Mouse (Mus musculus): ENCODE data around the gene G6pc3. TPM values are rescaled to one million over a fixed set of nuclear protein-coding genes. Genes with fewer than 3 reads are reported as not detected.
"Not testable (repeated sequence)": the region's sequence is repeated elsewhere in the genome, so short reads cannot be mapped to it uniquely, and the experiment has no call there.

Gene G6pc3
- total RNA-seq, 1 experiment, result 14.2 TPM

DNA sequence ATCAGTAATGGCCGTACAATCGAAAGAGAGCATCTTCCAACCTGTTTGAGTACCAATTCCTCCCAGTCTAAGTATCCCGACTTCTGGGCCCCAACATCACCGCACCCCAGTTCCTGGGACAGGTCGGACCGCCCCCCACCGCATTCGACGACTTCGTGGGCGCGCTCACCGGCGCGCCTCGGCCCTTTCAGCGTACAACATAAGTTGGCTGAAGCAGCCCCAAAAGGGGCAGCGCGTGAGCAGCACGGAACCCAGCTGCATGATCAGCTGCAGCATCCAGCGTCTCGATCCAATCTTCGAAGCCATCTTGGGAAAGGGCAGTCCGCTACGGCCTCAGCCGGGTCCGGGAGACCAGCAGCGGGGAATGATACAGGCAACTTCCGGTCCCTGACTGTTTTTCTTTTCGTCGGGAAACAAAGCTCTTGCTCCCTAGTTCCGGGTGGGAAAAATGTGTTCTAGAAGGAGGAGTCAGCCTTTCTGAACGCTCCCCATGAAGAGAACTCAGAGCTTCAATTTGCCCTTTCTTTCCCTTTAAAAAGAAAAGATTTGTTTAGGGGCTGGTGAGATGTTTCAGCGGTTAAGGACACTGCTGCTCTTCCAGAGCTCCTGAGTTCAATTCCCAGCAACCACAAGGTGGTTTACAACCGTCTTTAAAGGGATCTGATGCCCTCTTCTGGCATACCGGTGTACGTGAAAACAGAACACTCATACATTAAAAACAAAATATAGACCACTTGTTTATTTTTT is 33.2 kb upstream of the G6pc3 start, which contains the start of gene Tmem101:
Gene Tmem101 (minus strand): TSS at position 366 of the 747 bp plus-strand sequence.
- H3K9me3 ChIP-seq (ENCODE audit: control insufficient read depth, insufficient read depth, low read depth, low read length), result no peaks in the 10 kb centered on the region
- H3K4me1 ChIP-seq (ENCODE audit: control insufficient read depth in 2 of 2, insufficient read depth in 2 of 2, low read length in 2 of 2, poor library complexity in 1 of 2), result no peaks in the 10 kb centered on the region; a peak in 1 of 4 replicates
- peak within 1 kb of the TSS; percentile 89 for H3K9ac ChIP-seq (ENCODE audit: insufficient read depth, low read depth, low read length, poor library complexity, severe bottlenecking)
- TF ChIP-seq MAFK (IDR thresholded peaks at IDR 0.05; ENCODE audit: insufficient read depth, low read depth, low read length) (no peak), ZC3H11A (IDR thresholded peaks at IDR 0.05; ENCODE audit: borderline replicate concordance, low read depth, low read length) (no peak), CHD2 (IDR thresholded peaks at IDR 0.05; ENCODE audit: low read depth, low read length) (peak; percentile 61; the same call in 1 of the 2 replicates), ZNF384 (IDR thresholded peaks at IDR 0.05; ENCODE audit: low read depth, low read length) (no peak), HCFC1 (IDR thresholded peaks at IDR 0.05; ENCODE audit: borderline replicate concordance, insufficient read depth, low read length) (peak; percentile 100)
- peaks cover 11% of the 10 kb centered on the region for H3K36me3 ChIP-seq (ENCODE audit: control insufficient read depth, insufficient read depth, low read length, poor library complexity, severe bottlenecking)
- DNase-seq (ENCODE audit: low read depth, low spot score), result peak; percentile 92
- H3K27ac ChIP-seq (ENCODE audit: insufficient read depth, low read depth, low read length, poor library complexity, severe bottlenecking), result no peak within 1 kb of the TSS
- H3K4me3 ChIP-seq (ENCODE audit: insufficient read depth in 1 of 2, low read depth in 1 of 2, low read length in 2 of 2, poor library complexity in 1 of 2, severe bottlenecking in 1 of 2), result peak within 1 kb of the TSS; percentile 71 to 87
- in situ Hi-C loops (cut with MboI; ENCODE audit: low sequenced_read_pairs in 2 of 2, unreplicated experiment in 2 of 2), result no loop called here

DNA sequence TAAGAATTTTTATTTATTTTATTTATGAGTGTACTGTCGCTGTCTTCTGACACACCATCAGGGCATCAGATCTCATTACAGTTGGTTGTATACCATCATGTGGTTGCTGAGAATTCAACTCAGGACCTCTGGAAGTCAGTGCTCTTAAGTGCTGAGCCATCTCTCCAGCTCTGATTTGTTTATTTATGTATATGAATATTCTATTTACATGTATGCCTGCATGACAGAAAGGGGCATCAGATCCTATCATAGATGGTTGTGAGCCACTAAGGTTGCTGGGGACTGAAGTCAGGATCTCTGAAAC is 32.7 kb upstream of the G6pc3 start:
- Histone ChIP-seq H3K27ac (ENCODE audit: insufficient read depth, low read depth, low read length, poor library complexity, severe bottlenecking) (no peak overlapping the region), H3K9ac (ENCODE audit: insufficient read depth, low read depth, low read length, poor library complexity, severe bottlenecking) (no peak overlapping the region), H3K9me3 (ENCODE audit: control insufficient read depth, insufficient read depth, low read depth, low read length) (no peaks in the 10 kb centered on the region), H3K4me1 (ENCODE audit: control insufficient read depth in 2 of 2, insufficient read depth in 2 of 2, low read length in 2 of 2, poor library complexity in 1 of 2) (no peaks in the 10 kb centered on the region; a peak in 1 of 4 replicates), H3K4me3 (ENCODE audit: insufficient read depth in 1 of 2, low read depth in 1 of 2, low read length in 2 of 2, poor library complexity in 1 of 2, severe bottlenecking in 1 of 2) (peak overlapping the region in 1 of 2 experiments; percentile 71; a peak in 1 of 4 replicates), H3K36me3 (ENCODE audit: control insufficient read depth, insufficient read depth, low read length, poor library complexity, severe bottlenecking) (peaks cover 12% of the 10 kb centered on the region)
- no peak for DNase-seq (ENCODE audit: low read depth, low spot score)
- TF ChIP-seq ZC3H11A (IDR thresholded peaks at IDR 0.05; ENCODE audit: borderline replicate concordance, low read depth, low read length), result no peak
- TF ChIP-seq HCFC1 (IDR thresholded peaks at IDR 0.05; ENCODE audit: borderline replicate concordance, insufficient read depth, low read length), result no peak
- TF ChIP-seq MAFK (IDR thresholded peaks at IDR 0.05; ENCODE audit: insufficient read depth, low read depth, low read length), result no peak
- TF ChIP-seq ZNF384 (IDR thresholded peaks at IDR 0.05; ENCODE audit: low read depth, low read length), result no peak
- no peak for TF ChIP-seq CHD2 (IDR thresholded peaks at IDR 0.05; ENCODE audit: low read depth, low read length)
- in situ Hi-C loops (cut with MboI; ENCODE audit: low sequenced_read_pairs in 2 of 2, unreplicated experiment in 2 of 2), result no loop called here

DNA sequence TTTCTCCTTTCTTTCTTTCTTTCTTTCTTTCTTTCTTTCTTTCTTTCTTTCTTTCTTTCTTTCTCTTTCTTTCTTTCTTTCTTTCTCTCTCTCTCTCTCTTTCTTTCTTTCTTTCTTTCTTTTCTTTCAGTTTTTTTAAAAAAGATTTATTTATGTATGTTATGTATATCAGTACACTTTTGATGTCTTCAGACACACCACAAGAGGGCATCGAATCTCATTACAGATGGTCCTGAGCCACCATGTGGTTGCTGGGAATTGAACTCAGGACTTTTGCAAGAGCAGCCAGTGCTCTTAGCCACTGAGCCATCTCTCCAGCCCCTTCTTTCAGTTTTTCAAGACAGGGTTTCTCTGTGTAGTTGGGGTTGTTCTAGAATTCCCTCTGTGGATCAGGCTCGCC is 31.4 kb upstream of the G6pc3 start:
- DNase-seq (ENCODE audit: low read depth, low spot score); H3K27ac ChIP-seq (ENCODE audit: insufficient read depth, low read depth, low read length, poor library complexity, severe bottlenecking); H3K9ac ChIP-seq (ENCODE audit: insufficient read depth, low read depth, low read length, poor library complexity, severe bottlenecking); H3K4me3 ChIP-seq (ENCODE audit: insufficient read depth in 1 of 2, low read depth in 1 of 2, low read length in 2 of 2, poor library complexity in 1 of 2, severe bottlenecking in 1 of 2); H3K9me3 ChIP-seq (ENCODE audit: control insufficient read depth, insufficient read depth, low read depth, low read length); H3K4me1 ChIP-seq (ENCODE audit: control insufficient read depth in 2 of 2, insufficient read depth in 2 of 2, low read length in 2 of 2, poor library complexity in 1 of 2); in situ Hi-C loops (cut with MboI; ENCODE audit: low sequenced_read_pairs in 2 of 2, unreplicated experiment in 2 of 2): not testable (repeated sequence)
- H3K36me3 ChIP-seq (ENCODE audit: control insufficient read depth, insufficient read depth, low read length, poor library complexity, severe bottlenecking), result peaks cover 14% of the 10 kb centered on the region

DNA sequence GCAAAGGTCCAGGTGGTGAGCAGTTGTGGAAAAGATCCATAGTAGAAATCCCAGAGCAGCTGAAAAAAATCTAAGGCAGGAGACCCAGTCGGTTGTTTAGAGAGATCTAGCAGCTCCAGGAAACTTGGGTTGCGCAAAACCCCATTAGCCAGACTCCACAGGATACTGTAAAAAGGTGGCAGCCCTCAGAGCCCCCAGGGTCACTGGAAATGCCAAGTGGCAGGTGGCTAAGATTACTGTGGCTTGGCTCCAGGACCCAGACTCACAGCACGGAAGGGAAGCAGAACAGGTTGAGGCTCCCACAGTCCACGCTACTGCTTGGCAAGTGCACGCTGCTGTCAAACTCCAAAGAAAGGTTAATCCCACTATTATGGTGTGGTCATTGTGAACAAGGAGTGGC is 29.6 kb upstream of the G6pc3 start:
- no peaks in the 10 kb centered on the region; a peak in 1 of 4 replicates for H3K4me1 ChIP-seq (ENCODE audit: control insufficient read depth in 2 of 2, insufficient read depth in 2 of 2, low read length in 2 of 2, poor library complexity in 1 of 2)
- TF ChIP-seq HCFC1 (IDR thresholded peaks at IDR 0.05; ENCODE audit: borderline replicate concordance, insufficient read depth, low read length) (no peak), ZC3H11A (IDR thresholded peaks at IDR 0.05; ENCODE audit: borderline replicate concordance, low read depth, low read length) (no peak), CHD2 (IDR thresholded peaks at IDR 0.05; ENCODE audit: low read depth, low read length) (no peak), MAFK (IDR thresholded peaks at IDR 0.05; ENCODE audit: insufficient read depth, low read depth, low read length) (no peak), ZNF384 (IDR thresholded peaks at IDR 0.05; ENCODE audit: low read depth, low read length) (no peak)
- DNase-seq (ENCODE audit: low read depth, low spot score), result no peak
- no peak overlapping the region for H3K27ac ChIP-seq (ENCODE audit: insufficient read depth, low read depth, low read length, poor library complexity, severe bottlenecking)
- H3K9ac ChIP-seq (ENCODE audit: insufficient read depth, low read depth, low read length, poor library complexity, severe bottlenecking), result no peak overlapping the region
- H3K4me3 ChIP-seq (ENCODE audit: insufficient read depth in 1 of 2, low read depth in 1 of 2, low read length in 2 of 2, poor library complexity in 1 of 2, severe bottlenecking in 1 of 2), result no peak overlapping the region
- H3K36me3 ChIP-seq (ENCODE audit: control insufficient read depth, insufficient read depth, low read length, poor library complexity, severe bottlenecking), result peaks cover 19% of the 10 kb centered on the region
- in situ Hi-C loops (cut with MboI; ENCODE audit: low sequenced_read_pairs in 2 of 2, unreplicated experiment in 2 of 2), result no loop called here
- no peaks in the 10 kb centered on the region for H3K9me3 ChIP-seq (ENCODE audit: control insufficient read depth, insufficient read depth, low read depth, low read length)
